Mouse (Mus musculus) neural tube, embryonic 12.5 days (tissue): ENCODE data around the gene Marc1. TPM values are rescaled to one million over a fixed set of nuclear protein-coding genes. Genes with fewer than 3 reads are reported as not detected.
A peak's percentile ranks its signal among the peaks of the same experiment; 100 is the strongest.

Experiments
- ATAC-seq: fragments of 200-750 bp; cut with Nextera tagmentation; 2 replicates; pipeline ENCODE4 v1.8.0; 2017; ENCODE audit warnings: low read depth, mild to moderate bottlenecking, moderate TSS enrichment, moderate library complexity; ENCODE audit not compliant: low FRiP score
- H3K27ac ChIP-seq: fragments of 300-500 bp; sonication (generic); 2 replicates; pipeline ENCODE4 v1.5.1; 2016
- H3K27me3 ChIP-seq: fragments of 300-500 bp; sonication (generic); replicated peaks from 2 replicates; pipeline ENCODE4 v1.6.1; 2016; ENCODE audit warnings: mild to moderate bottlenecking
- H3K36me3 ChIP-seq: fragments of 300-500 bp; sonication (generic); 2 replicates; pipeline ENCODE4 v1.6.1; 2016; ENCODE audit warnings: mild to moderate bottlenecking
- H3K4me1 ChIP-seq: fragments of 300-500 bp; sonication (generic); 2 replicates; pipeline ENCODE4 v1.6.1; 2016
- H3K4me2 ChIP-seq: fragments of 300-500 bp; sonication (generic); replicated peaks from 2 replicates; pipeline ENCODE4 v1.6.1; 2016; ENCODE audit warnings: mild to moderate bottlenecking
- H3K4me3 ChIP-seq: fragments of 300-500 bp; sonication (generic); 2 replicates; pipeline ENCODE4 v1.5.1; 2016
- H3K9ac ChIP-seq: fragments of 300-500 bp; sonication (generic); 2 replicates; pipeline ENCODE4 v1.6.1; 2016; ENCODE audit warnings: mild to moderate bottlenecking
- H3K9me3 ChIP-seq: fragments of 300-500 bp; sonication (generic); 2 replicates; pipeline ENCODE4 v1.6.1; 2016; ENCODE audit warnings: mild to moderate bottlenecking
- WGBS: fragments of 180-500 bp; shearing (Covaris S2); methylation state at CpG from one replicate; pipeline ENCODE4 v1.1.7; 2016; 5-methylcytosine and 5-hydroxymethylcytosine counted together
- polyA plus RNA-seq: library from polyadenylated mRNA; unstranded; fragments of >200 nt; fragmentation: Nextera tagmentation; extraction: Ambion mirVana; gene quantifications from 2 replicates; pipeline ENCODE4 v1.2.1, GENCODE M21; 2016

Gene Marc1
- polyA plus RNA-seq, 1 experiment from 2014 or later, result 0.25 TPM

GRCm38 (mm10) chr1:184781286-184782160, 29.6 kb downstream of the Marc1 start:
- Histone ChIP-seq H3K9ac (no peak overlapping the region), H3K4me3 (no peak overlapping the region), H3K36me3 (no peaks in the 10 kb centered on the region), H3K27me3 (no peaks in the 10 kb centered on the region), H3K9me3 (no peaks in the 10 kb centered on the region), H3K4me2 (no peak overlapping the region), H3K27ac (no peak overlapping the region), H3K4me1 (no peaks in the 10 kb centered on the region)
- 78% methylated on average over 10 of the region's 10 CpGs for WGBS
- no peak for ATAC-seq

DNA sequence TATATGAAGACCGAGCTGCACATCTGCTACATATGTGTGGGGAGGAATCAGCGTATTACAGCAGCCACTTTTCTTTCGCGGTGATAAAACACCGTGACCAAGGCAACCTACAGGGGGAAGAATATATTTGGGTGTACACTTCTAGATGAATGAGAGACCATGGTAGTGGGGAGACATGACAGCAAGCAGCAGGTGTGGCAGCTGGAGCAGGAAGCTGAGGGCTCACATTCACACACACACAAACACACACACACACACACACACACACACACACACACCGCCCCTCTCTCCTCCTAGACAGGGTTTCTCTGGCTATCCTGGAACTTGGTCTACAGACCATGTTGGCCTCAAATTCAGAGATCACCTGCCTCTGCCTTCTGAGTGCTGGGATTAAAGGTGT, 33.0 kb downstream of the Marc1 start:
- no peak for ATAC-seq
- Histone ChIP-seq H3K9ac (no peak overlapping the region), H3K4me1 (no peaks in the 10 kb centered on the region), H3K36me3 (no peaks in the 10 kb centered on the region), H3K9me3 (no peaks in the 10 kb centered on the region), H3K4me2 (no peak overlapping the region), H3K27ac (no peak overlapping the region), H3K27me3 (no peaks in the 10 kb centered on the region), H3K4me3 (no peak overlapping the region)
- WGBS, result 89% methylated on average over 6 of the region's 6 CpGs

- Histone ChIP-seq H3K27ac (no peak overlapping the region), H3K9me3 (no peaks in the 10 kb centered on the region), H3K4me1 (no peaks in the 10 kb centered on the region), H3K4me3 (no peak overlapping the region), H3K9ac (no peak overlapping the region), H3K27me3 (no peaks in the 10 kb centered on the region), H3K4me2 (no peak overlapping the region), H3K36me3 (no peaks in the 10 kb centered on the region)
- ATAC-seq, result no peak
- WGBS, result 35% methylated on average over 22 of the region's 22 CpGs
These were observed 33.9 kb downstream of the Marc1 start for GRCm38 (mm10) chr1:184777061-184777795.

DNA sequence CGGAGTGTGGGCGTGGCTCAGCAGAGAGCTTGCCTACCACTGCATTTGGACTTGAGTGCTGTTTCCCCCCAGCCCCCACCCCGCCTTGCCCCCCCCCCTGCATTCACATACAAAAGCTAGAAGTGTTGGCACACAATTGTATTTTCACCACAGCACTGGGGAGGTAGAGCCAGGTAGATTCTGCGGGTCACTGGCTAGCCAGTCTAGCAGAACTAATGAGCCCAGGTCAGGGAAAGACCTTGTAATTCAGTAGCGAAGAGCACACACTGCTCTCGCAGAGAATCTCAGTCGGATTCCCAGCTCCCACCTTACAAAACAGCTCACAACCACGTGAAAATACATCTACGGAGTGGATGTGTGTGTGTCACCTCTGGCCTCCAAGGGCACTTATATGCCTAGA, 35.8 kb downstream of the Marc1 start:
- Histone ChIP-seq H3K9me3 (no peaks in the 10 kb centered on the region), H3K4me3 (no peak overlapping the region), H3K4me1 (no peaks in the 10 kb centered on the region), H3K36me3 (no peaks in the 10 kb centered on the region), H3K27me3 (no peaks in the 10 kb centered on the region), H3K27ac (no peak overlapping the region), H3K9ac (no peak overlapping the region), H3K4me2 (no peak overlapping the region)
- no peak for ATAC-seq
- 54% methylated on average over 9 of the region's 9 CpGs for WGBS

GRCm38 (mm10) chr1:184771891-184772249, 39.2 kb downstream of the Marc1 start:
- 15% methylated on average over 9 of the region's 9 CpGs for WGBS
- H3K9ac ChIP-seq, result no peak overlapping the region
- no peaks in the 10 kb centered on the region for H3K27me3 ChIP-seq
- no peak overlapping the region for H3K27ac ChIP-seq
- no peak overlapping the region for H3K4me3 ChIP-seq
- H3K4me1 ChIP-seq, result no peaks in the 10 kb centered on the region
- H3K9me3 ChIP-seq, result no peaks in the 10 kb centered on the region
- ATAC-seq, result no peak
- no peaks in the 10 kb centered on the region for H3K36me3 ChIP-seq
- no peak overlapping the region; the same call in 1 of the 2 replicates for H3K4me2 ChIP-seq

- WGBS, result 23% methylated on average over 18 of the region's 18 CpGs
- Histone ChIP-seq H3K4me3 (no peak overlapping the region), H3K27me3 (no peaks in the 10 kb centered on the region), H3K9me3 (no peaks in the 10 kb centered on the region), H3K4me2 (peak overlapping the region; percentile 39), H3K4me1 (no peaks in the 10 kb centered on the region), H3K27ac (no peak overlapping the region), H3K36me3 (no peaks in the 10 kb centered on the region), H3K9ac (no peak overlapping the region)
- ATAC-seq, result 0 out of 2 replicates have a peak, but pooled peaks have one; percentile 58
These were observed 39.8 kb downstream of the Marc1 start for GRCm38 (mm10) chr1:184771202-184771890.

DNA sequence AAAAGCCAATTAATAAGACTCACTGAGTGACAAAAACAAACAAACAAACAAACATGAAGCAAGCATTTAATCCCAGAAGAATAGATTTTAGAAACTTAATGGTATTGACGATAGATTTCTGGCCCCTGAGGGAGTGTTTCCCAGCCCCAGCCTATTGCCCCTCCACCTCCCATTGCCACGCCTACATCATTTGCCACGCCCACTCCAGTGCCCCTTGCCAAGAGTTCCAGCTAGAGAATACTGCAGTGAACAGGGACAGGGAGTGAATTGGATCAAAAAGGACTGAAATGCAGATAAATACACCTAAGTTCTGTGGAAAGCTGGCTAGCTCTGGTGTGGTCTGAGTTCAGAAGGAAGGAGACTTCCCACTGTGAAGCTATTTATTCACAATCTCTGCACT, 47.2 kb downstream of the Marc1 start:
- H3K27ac ChIP-seq, result no peak overlapping the region
- 41% methylated on average over 3 of the region's 3 CpGs for WGBS
- H3K4me2 ChIP-seq, result no peak overlapping the region
- no peak for ATAC-seq
- H3K9ac ChIP-seq, result no peak overlapping the region
- no peaks in the 10 kb centered on the region for H3K4me1 ChIP-seq
- no peaks in the 10 kb centered on the region for H3K27me3 ChIP-seq
- H3K9me3 ChIP-seq, result no peaks in the 10 kb centered on the region
- no peaks in the 10 kb centered on the region for H3K36me3 ChIP-seq
- H3K4me3 ChIP-seq, result no peak overlapping the region

DNA sequence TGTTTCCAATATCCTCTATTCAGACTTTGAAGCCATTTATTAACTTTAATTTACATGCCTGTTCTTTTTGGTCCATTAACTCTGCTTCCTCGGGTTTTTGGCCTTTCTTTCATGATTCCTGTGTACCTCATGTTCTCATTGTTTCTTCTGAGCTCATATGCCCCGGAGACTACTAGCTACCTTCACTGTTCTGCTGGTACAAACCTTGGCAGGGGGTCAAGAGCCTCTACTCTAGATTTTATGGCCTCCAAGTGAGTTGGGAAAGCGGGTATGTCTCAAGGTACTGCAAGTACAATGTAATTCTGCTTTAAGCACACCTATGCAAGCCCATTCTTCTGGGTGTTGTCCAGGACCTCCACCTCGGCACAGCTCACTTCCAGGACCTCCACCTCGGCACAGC, 48.2 kb downstream of the Marc1 start:
- no peak overlapping the region for H3K4me2 ChIP-seq
- no peak for ATAC-seq
- no peak overlapping the region for H3K27ac ChIP-seq
- no peaks in the 10 kb centered on the region for H3K36me3 ChIP-seq
- no peak overlapping the region for H3K9ac ChIP-seq
- H3K27me3 ChIP-seq, result no peaks in the 10 kb centered on the region
- no peak overlapping the region for H3K4me3 ChIP-seq
- 49% methylated on average over 5 of the region's 5 CpGs for WGBS
- H3K9me3 ChIP-seq, result no peaks in the 10 kb centered on the region
- no peaks in the 10 kb centered on the region for H3K4me1 ChIP-seq

DNA sequence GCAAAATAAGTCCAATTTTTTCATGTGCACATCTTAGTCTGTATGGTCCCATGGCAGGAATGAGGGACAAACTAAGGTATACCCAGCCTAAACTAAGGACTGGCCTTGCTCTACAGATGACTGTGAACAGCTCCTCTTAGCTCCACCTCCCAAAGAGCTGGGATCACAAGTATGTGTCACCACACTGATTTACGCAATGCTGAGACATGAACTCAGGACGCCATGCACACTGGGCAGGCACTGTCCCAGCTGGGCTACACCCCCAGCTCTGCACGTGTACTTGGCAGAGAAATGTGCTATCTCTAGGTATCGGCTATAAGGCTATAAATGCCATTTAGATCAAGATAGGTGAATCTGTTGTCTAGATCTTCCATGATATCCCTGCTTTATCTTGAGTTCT, 49.1 kb downstream of the Marc1 start:
- Histone ChIP-seq H3K27ac (no peak overlapping the region), H3K4me1 (no peaks in the 10 kb centered on the region), H3K9ac (no peak overlapping the region), H3K9me3 (no peaks in the 10 kb centered on the region), H3K27me3 (peaks cover 2% of the 10 kb centered on the region; the same call in 1 of the 2 replicates), H3K4me2 (no peak overlapping the region), H3K36me3 (no peaks in the 10 kb centered on the region), H3K4me3 (no peak overlapping the region)
- WGBS, result 69% methylated on average over 4 of the region's 4 CpGs
- ATAC-seq, result no peak

DNA sequence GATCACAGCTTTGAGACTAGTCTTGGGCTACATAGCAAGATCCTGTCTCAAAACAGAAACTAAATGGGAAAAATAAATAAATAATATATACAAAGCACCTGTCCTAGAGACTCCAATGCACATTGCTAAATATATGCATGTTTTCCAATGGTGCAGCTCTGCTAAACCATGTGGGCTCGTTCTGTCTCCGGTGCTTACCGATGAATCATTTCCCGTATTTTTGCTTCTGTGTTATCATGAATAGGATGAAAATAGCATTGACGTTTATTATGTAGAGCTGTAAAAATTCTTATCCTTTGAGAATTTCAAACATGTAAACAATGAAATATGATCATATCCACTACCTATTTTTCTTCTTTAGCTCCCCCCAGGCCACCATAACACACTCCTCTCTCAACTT, 58.4 kb downstream of the Marc1 start:
- H3K4me2 ChIP-seq, result no peak overlapping the region
- H3K4me3 ChIP-seq, result no peak overlapping the region
- 91% methylated on average over 5 of the region's 5 CpGs for WGBS
- no peak overlapping the region for H3K9ac ChIP-seq
- no peak for ATAC-seq
- H3K9me3 ChIP-seq, result no peaks in the 10 kb centered on the region
- no peak overlapping the region for H3K27ac ChIP-seq
- H3K4me1 ChIP-seq, result 0 out of 2 replicates have a peak, but pooled peaks cover 7% of the 10 kb centered on the region
- H3K27me3 ChIP-seq, result peaks cover 2% of the 10 kb centered on the region; the same call in 1 of the 2 replicates
- H3K36me3 ChIP-seq, result no peaks in the 10 kb centered on the region

GRCm38 (mm10) chr1:184750114-184750664, 60.9 kb downstream of the Marc1 start:
- Histone ChIP-seq H3K9me3 (no peaks in the 10 kb centered on the region), H3K4me3 (no peak overlapping the region), H3K36me3 (no peaks in the 10 kb centered on the region), H3K27ac (no peak overlapping the region), H3K27me3 (no peaks in the 10 kb centered on the region), H3K4me1 (0 out of 2 replicates have a peak, but pooled peaks cover 3% of the 10 kb centered on the region), H3K9ac (no peak overlapping the region), H3K4me2 (no peak overlapping the region)
- ATAC-seq, result no peak
- 75% methylated on average over 11 of the region's 11 CpGs for WGBS

DNA sequence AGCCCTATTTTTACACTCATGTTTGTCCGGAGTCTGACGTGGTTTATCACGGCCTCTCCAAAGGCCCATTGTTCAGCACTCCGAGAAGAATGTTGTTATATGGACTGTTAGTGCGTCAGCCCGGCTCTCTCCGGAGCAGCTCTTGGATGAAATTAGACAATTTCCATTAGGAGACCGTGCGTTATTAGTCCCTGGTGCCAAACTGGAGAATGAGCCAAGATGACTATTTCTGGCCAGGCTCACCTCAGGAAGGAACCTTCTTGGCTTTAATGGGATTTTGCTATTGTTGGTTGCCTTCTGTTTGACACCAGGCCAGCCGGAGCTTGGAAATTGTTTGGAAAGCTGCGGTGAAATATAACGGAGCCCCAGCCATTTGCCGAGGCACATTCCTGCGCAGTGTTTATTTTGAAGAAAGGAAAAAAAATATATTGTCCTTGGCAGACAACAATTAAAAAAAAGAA, 62.4 kb downstream of the Marc1 start:
- WGBS, result 42% methylated on average over 14 of the region's 14 CpGs
- no peak for ATAC-seq
- no peak overlapping the region for H3K4me3 ChIP-seq
- no peaks in the 10 kb centered on the region for H3K9me3 ChIP-seq
- no peaks in the 10 kb centered on the region for H3K36me3 ChIP-seq
- no peaks in the 10 kb centered on the region for H3K27me3 ChIP-seq
- H3K9ac ChIP-seq, result no peak overlapping the region
- no peak overlapping the region for H3K4me2 ChIP-seq
- 0 out of 2 replicates have a peak, but pooled peaks cover 3% of the 10 kb centered on the region for H3K4me1 ChIP-seq
- H3K27ac ChIP-seq, result no peak overlapping the region
